Mouse (Mus musculus) bone marrow, adult 2 months (tissue): ENCODE measurements around the gene Cdk5rap3.

Source experiments
- CTCF ChIP-seq: fragments of 200-500 bp; IDR thresholded peaks from 2 replicates; pipeline ENCODE4 v1.5.1; 2011; ENCODE audit warnings: low read length, control low read depth; ENCODE audit not compliant: control insufficient read depth, insufficient read depth
- POLR2A ChIP-seq: fragments of 200-500 bp; IDR thresholded peaks from 2 replicates; pipeline ENCODE4 v1.6.1; 2011; ENCODE audit warnings: low read depth, mild to moderate bottlenecking, control low read depth, low read length, borderline replicate concordance; ENCODE audit not compliant: control insufficient read depth

DNA sequence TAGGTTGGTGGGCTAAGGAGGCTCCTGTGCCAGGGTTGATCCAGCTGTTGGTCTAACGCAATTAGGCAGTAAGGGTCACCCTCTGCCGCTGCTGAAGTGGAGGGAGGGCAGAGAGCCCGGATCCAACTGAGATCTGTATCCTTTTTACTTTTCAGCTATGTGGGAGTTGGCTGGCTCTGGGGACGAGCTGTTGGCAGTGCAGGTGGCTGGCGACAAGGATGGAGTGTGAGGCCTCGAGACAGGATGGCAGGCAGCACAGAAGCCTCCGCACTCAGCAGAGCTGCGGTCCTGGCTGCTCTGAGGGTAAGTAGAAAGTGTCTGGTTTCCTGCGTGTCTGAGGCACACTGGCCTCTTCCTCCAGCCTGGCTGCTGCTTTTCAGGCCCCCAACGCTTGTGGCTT is 36.1 kb upstream of the Cdk5rap3 start:
- TF ChIP-seq CTCF (no peak), POLR2A (no peak)
